Mouse (Mus musculus): ENCODE results near the gene Sufu. TPM values are rescaled to one million over a fixed set of nuclear protein-coding genes. Genes with fewer than 3 reads are reported as not detected.

Sufu gene
- total RNA-seq, 2 experiments from 2014 or later = 21.5 to 23.4 TPM

GRCm38 (mm10) chr19:46531071-46532030 is 134.7 kb downstream of the Sufu start:
- DNase-seq = peak; percentile 54

GRCm38 (mm10) chr19:46532031-46532688 is 135.5 kb downstream of the Sufu start:
- DNase-seq = peak; percentile 55

- DNase-seq = no peak
Observed at GRCm38 (mm10) chr19:46533066-46533465, 136.4 kb downstream of the Sufu start.

GRCm38 (mm10) chr19:46533525-46533924 is 136.8 kb downstream of the Sufu start:
- DNase-seq = no peak

- no peak for DNase-seq
Observed at GRCm38 (mm10) chr19:46534542-46535098, 137.9 kb downstream of the Sufu start.

- no peak for DNase-seq
Observed at GRCm38 (mm10) chr19:46537357-46537756, 140.7 kb downstream of the Sufu start.

- DNase-seq = no peak
Observed at GRCm38 (mm10) chr19:46538213-46538612, 141.5 kb downstream of the Sufu start.

Other genes with a start within 250 kb of the Sufu start
- gene Pitx3, start 248.6 kb upstream of the Sufu start, total RNA-seq (2021) = 1 to 10 TPM in 1 of 2 experiments, under 1 TPM in 1; 0.81 to 2.5 TPM
- gene Gbf1, start 244.4 kb upstream of the Sufu start, total RNA-seq (2021) = 10 to 100 TPM; 50.5 to 60.0 TPM
- gene Nfkb2, start 92.6 kb upstream of the Sufu start, total RNA-seq (2021) = 10 to 100 TPM; 20.8 to 24.2 TPM
- gene Psd, start 69.7 kb upstream of the Sufu start, total RNA-seq (2021) = 10 to 100 TPM in 1 of 2 experiments, 1 to 10 TPM in 1; 8.2 to 11.9 TPM
- gene Fbxl15, start 68.7 kb upstream of the Sufu start, total RNA-seq (2021) = 10 to 100 TPM in 1 of 2 experiments, 1 to 10 TPM in 1; 8.9 to 10.5 TPM
- 10 to 100 TPM; 78.9 to 90.4 TPM for gene Cuedc2, start 58.2 kb upstream of the Sufu start, total RNA-seq (2021)
- gene Mfsd13a, start 55.8 kb upstream of the Sufu start, total RNA-seq (2021) = 1 to 10 TPM; 4.6 to 7.4 TPM
- gene 2310034G01Rik, start 46.6 kb upstream of the Sufu start, total RNA-seq (2021) = under 1 TPM; 0.33 to 0.58 TPM
- gene Actr1a, start 1.1 kb upstream of the Sufu start, total RNA-seq (2021) = 100 to 1,000 TPM; 100 to 106 TPM
- 10 to 100 TPM; 37.9 to 41.6 TPM for gene Trim8, start 104.8 kb downstream of the Sufu start, total RNA-seq (2021)
- 10 to 100 TPM; 41.7 to 43.0 TPM for gene Arl3, start 176.3 kb downstream of the Sufu start, total RNA-seq (2021)
- gene Sfxn2, start 176.5 kb downstream of the Sufu start, total RNA-seq (2021) = 10 to 100 TPM; 11.2 to 16.4 TPM
- 100 to 1,000 TPM; 122 to 123 TPM for gene Wbp1l, start 202.2 kb downstream of the Sufu start, total RNA-seq (2021)

Measured in adrenal gland, postnatal 10 days (tissue).